Mouse (Mus musculus) kidney, embryonic 14.5 days (tissue): ENCODE results near the gene Scgn. TPM values are rescaled to one million over a fixed set of nuclear protein-coding genes. Genes with fewer than 3 reads are reported as not detected.

Experiments
- ATAC-seq: fragments of 200-750 bp; cut with Nextera tagmentation; 2 replicates; pipeline ENCODE4 v1.8.0; 2017; ENCODE audit warnings: moderate number of reproducible peaks, mild to moderate bottlenecking, moderate TSS enrichment, moderate library complexity; ENCODE audit not compliant: low FRiP score, low TSS enrichment
- H3K27ac ChIP-seq: fragments of 300-500 bp; sonication (generic); 2 replicates; pipeline ENCODE4 v1.5.1; 2014; ENCODE audit warnings: low read depth, mild to moderate bottlenecking, low read length, moderate library complexity, mixed read lengths
- H3K27me3 ChIP-seq: fragments of 300-500 bp; sonication (generic); 2 replicates; pipeline ENCODE4 v1.6.1; 2014; ENCODE audit warnings: mild to moderate bottlenecking, low read length; ENCODE audit not compliant: control insufficient read depth, insufficient read depth
- H3K36me3 ChIP-seq: fragments of 300-500 bp; sonication (generic); 2 replicates; pipeline ENCODE4 v1.6.1; 2014; ENCODE audit warnings: low read length, mixed read lengths; ENCODE audit not compliant: control insufficient read depth, insufficient read depth
- H3K4me1 ChIP-seq: fragments of 300-500 bp; sonication (generic); 2 replicates; pipeline ENCODE4 v1.6.1; 2014; ENCODE audit warnings: low read length, mixed read lengths; ENCODE audit not compliant: control insufficient read depth, insufficient read depth
- H3K4me2 ChIP-seq: fragments of 300-500 bp; sonication (generic); replicated peaks from 2 replicates; pipeline ENCODE4 v1.6.1; 2014; ENCODE audit warnings: low read depth, mild to moderate bottlenecking, low read length
- H3K4me3 ChIP-seq: fragments of 300-500 bp; sonication (generic); 2 replicates; pipeline ENCODE4 v1.5.1; 2014; ENCODE audit warnings: mild to moderate bottlenecking, low read length
- H3K9ac ChIP-seq: fragments of 300-500 bp; sonication (generic); 2 replicates; pipeline ENCODE4 v1.6.1; 2014; ENCODE audit warnings: low read depth, mild to moderate bottlenecking, low read length, moderate library complexity
- H3K9me3 ChIP-seq: fragments of 300-500 bp; sonication (generic); 2 replicates; pipeline ENCODE4 v1.6.1; 2016; ENCODE audit warnings: low read length; ENCODE audit not compliant: control insufficient read depth
- WGBS: fragments of 180-500 bp; shearing (Covaris S2); extraction: QIAGEN DNeasy Blood & Tissue Kit; methylation state at CpG from one replicate; pipeline ENCODE4 v1.1.7; 2014; 5-methylcytosine and 5-hydroxymethylcytosine counted together
- polyA plus RNA-seq: library from polyadenylated mRNA; unstranded; fragments of >200 nt; fragmentation: Nextera tagmentation; extraction: Ambion mirVana; gene quantifications from 2 replicates; pipeline ENCODE4 v1.2.1, GENCODE M21; 2014

Gene Scgn
- polyA plus RNA-seq, 1 experiment from 2014 or later: 0.15 TPM

DNA sequence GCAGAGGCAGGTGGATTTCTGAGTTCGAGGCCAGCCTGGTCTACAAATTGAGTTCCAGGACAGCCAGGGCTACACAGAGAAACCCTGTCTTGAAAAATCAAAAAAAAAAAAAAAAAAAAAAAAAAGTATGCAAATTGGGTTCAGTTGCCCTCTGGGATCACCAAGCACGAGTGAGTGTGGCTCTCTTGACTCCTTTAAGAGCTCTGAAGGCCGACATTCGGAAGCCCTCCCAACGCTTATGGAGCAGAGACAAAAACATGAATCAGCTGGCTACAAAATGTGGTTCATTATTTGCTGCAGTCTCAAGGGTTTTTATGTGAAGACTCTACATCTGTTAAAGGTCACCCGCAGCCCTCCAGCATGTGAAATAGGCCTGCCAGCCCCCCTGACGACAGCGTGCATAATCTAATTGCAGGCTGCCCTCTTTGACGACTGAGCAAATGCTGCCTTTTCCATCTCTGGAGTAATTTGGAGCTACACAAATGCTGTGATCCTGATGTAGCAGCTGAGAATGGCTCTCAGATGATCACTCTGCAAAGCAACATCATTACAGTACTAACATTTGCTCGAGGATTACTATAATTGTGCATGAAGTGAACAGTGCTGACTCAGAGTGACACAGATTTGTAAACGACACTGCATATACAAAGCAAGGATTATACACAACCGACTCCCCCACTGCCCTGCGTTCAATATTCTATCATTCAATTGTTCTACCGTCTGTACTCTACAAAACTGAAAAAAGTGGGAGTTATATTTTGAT is 41.3 kb downstream of the Scgn start:
- Histone ChIP-seq H3K27ac (no peak overlapping the region), H3K36me3 (no peaks in the 10 kb centered on the region), H3K27me3 (no peaks in the 10 kb centered on the region), H3K4me3 (no peak overlapping the region), H3K4me2 (no peak overlapping the region), H3K9ac (no peak overlapping the region), H3K4me1 (0 out of 2 replicates have a peak, but pooled peaks cover 3% of the 10 kb centered on the region), H3K9me3 (no peaks in the 10 kb centered on the region)
- ATAC-seq: no peak
- 68% methylated on average over 14 of the region's 14 CpGs for WGBS

DNA sequence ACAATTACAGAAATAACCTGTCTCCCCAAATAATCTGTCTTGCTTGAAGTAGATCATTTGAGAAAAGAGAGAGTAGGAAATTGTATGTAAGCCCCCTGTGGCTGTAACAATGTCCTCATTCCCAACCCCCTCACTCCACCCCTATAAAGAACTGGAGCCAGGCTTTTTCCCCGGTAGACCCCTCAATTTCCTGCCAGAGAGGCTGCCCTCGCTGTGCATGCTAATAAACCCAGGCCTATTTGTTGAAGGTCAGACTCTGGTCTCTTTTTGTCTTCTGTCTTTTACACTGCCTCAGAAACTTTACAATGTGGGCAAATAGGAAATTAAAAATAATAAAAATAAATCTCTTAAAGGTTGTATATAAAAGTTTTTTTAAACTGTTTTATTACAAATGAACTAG is 44.8 kb downstream of the Scgn start:
- Histone ChIP-seq H3K4me2 (no peak overlapping the region), H3K36me3 (no peaks in the 10 kb centered on the region), H3K9ac (no peak overlapping the region), H3K27ac (no peak overlapping the region), H3K4me3 (no peak overlapping the region), H3K27me3 (no peaks in the 10 kb centered on the region), H3K4me1 (0 out of 2 replicates have a peak, but pooled peaks cover 3% of the 10 kb centered on the region), H3K9me3 (no peaks in the 10 kb centered on the region)
- 12% methylated on average over 2 of the region's 2 CpGs for WGBS
- ATAC-seq: no peak

DNA sequence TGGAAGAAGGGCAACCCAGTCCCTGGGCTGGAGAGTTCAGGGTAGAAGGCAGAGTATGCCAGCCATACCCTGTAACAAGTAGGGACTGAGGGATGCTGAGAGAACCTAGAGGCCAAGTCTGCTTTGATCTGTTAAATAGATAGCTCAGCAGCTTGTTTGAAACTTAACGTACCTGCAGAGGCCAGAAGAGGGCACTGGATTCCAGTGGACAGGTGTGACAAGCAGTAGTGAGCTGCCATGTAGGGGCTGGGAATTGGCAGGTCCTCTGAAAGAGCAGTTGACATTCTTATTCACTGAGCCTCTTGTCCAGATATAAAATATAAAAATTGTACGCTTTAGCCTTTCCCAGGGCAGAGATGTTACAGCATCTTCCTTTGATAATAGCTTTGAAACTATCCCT is 48.2 kb downstream of the Scgn start:
- H3K27ac ChIP-seq: no peak overlapping the region
- no peak overlapping the region for H3K4me2 ChIP-seq
- ATAC-seq: no peak
- 61% methylated on average over 2 of the region's 2 CpGs for WGBS
- no peak overlapping the region for H3K9ac ChIP-seq
- no peaks in the 10 kb centered on the region for H3K27me3 ChIP-seq
- H3K4me3 ChIP-seq: no peak overlapping the region
- H3K36me3 ChIP-seq: no peaks in the 10 kb centered on the region
- no peaks in the 10 kb centered on the region for H3K9me3 ChIP-seq
- 0 out of 2 replicates have a peak, but pooled peaks cover 3% of the 10 kb centered on the region for H3K4me1 ChIP-seq

DNA sequence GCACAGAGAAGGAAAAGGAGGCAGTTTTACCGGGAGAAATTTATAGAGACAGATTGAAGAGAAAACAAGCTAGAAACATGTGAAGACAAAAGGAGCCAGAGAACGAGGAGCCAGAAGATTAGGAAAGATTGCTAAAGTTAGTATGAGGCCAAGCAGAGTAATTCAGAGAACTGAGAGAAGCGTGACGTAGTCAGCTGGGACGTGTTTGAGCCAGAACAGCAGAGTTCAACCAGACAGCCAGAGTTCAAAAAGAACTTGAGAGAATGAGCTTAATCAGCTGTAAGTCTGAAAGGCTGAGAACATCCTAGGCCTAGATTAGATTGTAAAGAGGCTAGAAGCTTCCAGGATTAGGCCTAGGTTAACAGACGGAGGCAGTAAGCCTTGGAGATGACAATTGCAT is 50.7 kb downstream of the Scgn start:
- Histone ChIP-seq H3K27me3 (no peaks in the 10 kb centered on the region), H3K36me3 (no peaks in the 10 kb centered on the region), H3K4me3 (no peak overlapping the region), H3K4me1 (no peaks in the 10 kb centered on the region), H3K9me3 (no peaks in the 10 kb centered on the region), H3K9ac (no peak overlapping the region), H3K4me2 (no peak overlapping the region), H3K27ac (no peak overlapping the region)
- ATAC-seq: no peak
- 60% methylated on average over 6 of the region's 6 CpGs for WGBS

DNA sequence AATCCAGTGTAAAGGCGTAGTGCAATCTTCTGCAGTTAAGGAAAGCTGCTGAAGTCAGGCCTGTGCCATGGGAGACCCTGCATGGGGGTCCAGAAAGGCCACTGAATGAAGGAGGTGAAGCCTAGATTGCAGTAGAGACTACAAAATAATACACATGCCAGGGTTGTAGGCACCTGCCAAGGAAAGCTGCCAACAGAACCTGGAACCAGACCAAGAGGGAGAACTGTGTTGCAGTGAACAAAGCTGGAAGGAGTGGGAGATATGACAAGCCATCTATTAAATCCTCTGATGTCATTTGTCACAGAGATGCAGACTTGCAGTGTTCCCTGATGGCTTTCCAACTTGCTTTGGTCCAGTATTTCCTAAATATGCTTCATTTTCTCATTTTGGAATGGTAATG is 52.3 kb downstream of the Scgn start:
- H3K27me3 ChIP-seq: no peaks in the 10 kb centered on the region
- no peak for ATAC-seq
- 93% methylated on average over 1 of the region's 1 CpGs for WGBS

DNA sequence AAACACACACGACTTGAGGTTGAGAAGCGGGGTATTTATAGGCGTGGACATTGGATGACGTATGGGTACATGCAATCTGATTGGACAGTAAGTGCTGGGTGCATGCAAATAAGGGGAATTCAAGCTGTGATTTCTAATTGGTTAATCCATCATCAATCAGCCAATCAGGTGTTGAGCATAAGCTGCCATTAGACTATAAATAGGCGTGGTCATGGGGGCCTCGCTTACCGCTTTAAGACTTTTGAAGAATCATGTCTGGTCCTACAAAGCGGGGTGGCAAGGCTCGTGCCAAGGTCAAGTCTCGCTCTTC is 56.8 kb downstream of the Scgn start, which contains the start of gene Hist1h2aa:
Gene Hist1h2aa, plus strand, starts transcription at position 252 of the 310 bp plus-strand sequence.
- no peak within 1 kb of the TSS for H3K27ac ChIP-seq
- no peak within 1 kb of the TSS for H3K9ac ChIP-seq
- 92% methylated on average over 10 of the region's 10 CpGs for WGBS

More for the DNA sequence above, 52.3 kb downstream of the Scgn start:
- Histone ChIP-seq H3K4me3 (no peak overlapping the region), H3K36me3 (no peaks in the 10 kb centered on the region), H3K27ac (no peak overlapping the region), H3K9ac (no peak overlapping the region), H3K4me1 (no peaks in the 10 kb centered on the region), H3K9me3 (no peaks in the 10 kb centered on the region), H3K4me2 (no peak overlapping the region)

DNA sequence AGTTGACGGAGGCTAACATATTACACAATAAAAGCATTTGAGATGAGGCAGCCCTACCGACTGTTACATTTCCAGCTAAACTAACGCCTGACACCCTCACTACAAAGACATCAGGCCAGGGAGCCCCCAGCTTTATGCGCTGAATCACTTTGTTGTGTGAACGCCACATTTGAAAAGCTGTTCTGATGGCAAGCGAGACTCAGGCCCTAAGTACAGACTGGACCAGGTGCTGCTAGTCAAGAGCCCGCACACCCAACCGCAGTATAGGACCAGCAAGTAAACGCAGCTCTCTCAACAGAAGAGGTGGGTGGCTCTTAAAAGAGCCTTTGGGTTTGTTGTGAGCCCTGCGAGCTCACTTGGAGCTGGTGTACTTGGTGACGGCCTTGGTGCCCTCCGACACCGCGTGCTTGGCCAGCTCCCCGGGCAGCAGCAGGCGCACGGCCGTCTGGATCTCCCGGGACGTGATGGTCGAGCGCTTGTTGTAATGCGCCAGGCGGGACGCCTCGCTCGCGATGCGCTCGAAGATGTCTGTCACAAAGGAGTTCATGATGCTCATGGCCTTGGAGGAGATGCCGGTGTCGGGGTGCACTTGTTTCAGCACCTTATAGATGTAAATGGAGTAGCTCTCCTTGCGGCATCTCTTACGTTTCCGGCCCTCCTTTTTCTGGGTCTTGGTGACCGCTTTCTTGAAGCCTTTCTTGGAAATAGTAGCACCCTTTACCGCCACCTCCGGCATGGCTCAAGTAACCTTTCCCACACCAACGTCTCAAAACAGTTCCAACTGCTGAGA is 57.4 kb downstream of the Scgn start, which contains the start of gene Hist1h2ba:
Gene Hist1h2ba, minus strand, starts transcription at position 736 of the 790 bp plus-strand sequence.
- Histone ChIP-seq H3K9ac (no peak within 1 kb of the TSS), H3K9me3 (no peaks in the 10 kb centered on the region), H3K27ac (no peak within 1 kb of the TSS), H3K27me3 (no peaks in the 10 kb centered on the region), H3K36me3 (no peaks in the 10 kb centered on the region), H3K4me1 (no peaks in the 10 kb centered on the region), H3K4me2 (no peak within 1 kb of the TSS), H3K4me3 (no peak within 1 kb of the TSS)
- WGBS: 94% methylated on average over 34 of the region's 39 CpGs
- no peak for ATAC-seq

More for the DNA sequence above, 56.8 kb downstream of the Scgn start, which contains the start of gene Hist1h2aa:
- Histone ChIP-seq H3K4me1 (no peaks in the 10 kb centered on the region), H3K36me3 (no peaks in the 10 kb centered on the region), H3K4me3 (no peak within 1 kb of the TSS), H3K9me3 (no peaks in the 10 kb centered on the region), H3K27me3 (no peaks in the 10 kb centered on the region), H3K4me2 (no peak within 1 kb of the TSS)
- no peak for ATAC-seq

DNA sequence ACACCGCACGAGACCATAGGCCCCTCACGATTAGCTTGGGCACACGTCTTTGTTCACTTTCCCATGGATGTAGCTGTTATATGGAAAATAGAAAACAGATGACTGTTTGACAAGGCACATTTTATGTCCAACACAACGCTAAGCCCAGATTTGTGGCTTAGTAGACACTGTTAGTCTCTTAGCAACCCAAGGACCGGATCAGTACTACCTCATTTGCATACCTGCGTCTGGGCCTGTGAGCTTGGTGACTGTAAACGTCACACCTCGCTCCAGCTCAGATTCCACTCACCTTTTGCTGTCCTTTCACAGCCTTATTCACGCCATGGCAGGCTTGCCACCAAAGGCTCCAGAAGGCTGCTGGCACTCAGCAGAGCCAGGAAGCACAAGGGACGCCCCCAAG is 60.1 kb downstream of the Scgn start:
- H3K9me3 ChIP-seq: no peaks in the 10 kb centered on the region
- no peak overlapping the region for H3K9ac ChIP-seq
- no peak for ATAC-seq
- H3K4me1 ChIP-seq: no peaks in the 10 kb centered on the region
- H3K27ac ChIP-seq: no peak overlapping the region
- no peak overlapping the region for H3K4me3 ChIP-seq
- no peaks in the 10 kb centered on the region for H3K36me3 ChIP-seq
- no peak overlapping the region for H3K4me2 ChIP-seq
- H3K27me3 ChIP-seq: no peaks in the 10 kb centered on the region
- 76% methylated on average over 11 of the region's 11 CpGs for WGBS

DNA sequence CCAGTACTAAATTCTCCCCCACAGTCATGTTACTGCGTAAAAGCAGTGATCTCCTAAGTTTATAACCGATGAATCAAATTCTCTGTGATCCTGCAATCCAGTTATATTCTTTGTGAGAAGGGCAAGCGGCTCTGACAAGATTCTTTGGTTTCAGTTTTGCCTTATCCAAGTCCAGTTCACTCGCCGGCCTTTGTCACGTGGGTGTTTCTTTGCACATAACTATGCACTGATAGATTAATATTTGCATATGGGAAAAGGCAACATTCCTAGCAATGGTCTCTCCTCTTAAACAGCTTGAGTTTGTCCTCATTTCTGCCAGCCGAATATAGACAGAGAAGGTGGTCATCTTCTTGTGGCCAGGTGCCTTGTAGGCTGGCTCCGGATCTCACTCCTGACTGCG is 60.6 kb downstream of the Scgn start:
- Histone ChIP-seq H3K4me2 (no peak overlapping the region), H3K27me3 (no peaks in the 10 kb centered on the region), H3K36me3 (no peaks in the 10 kb centered on the region), H3K9me3 (no peaks in the 10 kb centered on the region), H3K27ac (no peak overlapping the region), H3K4me1 (no peaks in the 10 kb centered on the region), H3K9ac (no peak overlapping the region), H3K4me3 (no peak overlapping the region)
- ATAC-seq: no peak
- WGBS: 85% methylated on average over 9 of the region's 9 CpGs
